Mouse (Mus musculus) thymus, postnatal 4 days (tissue): Measurements from ENCODE around the gene Magi1.

Source experiments
- DNase-seq: peaks from one replicate; pipeline ENCODE4 v3.0.0; 2021

The Magi1 gene

DNA sequence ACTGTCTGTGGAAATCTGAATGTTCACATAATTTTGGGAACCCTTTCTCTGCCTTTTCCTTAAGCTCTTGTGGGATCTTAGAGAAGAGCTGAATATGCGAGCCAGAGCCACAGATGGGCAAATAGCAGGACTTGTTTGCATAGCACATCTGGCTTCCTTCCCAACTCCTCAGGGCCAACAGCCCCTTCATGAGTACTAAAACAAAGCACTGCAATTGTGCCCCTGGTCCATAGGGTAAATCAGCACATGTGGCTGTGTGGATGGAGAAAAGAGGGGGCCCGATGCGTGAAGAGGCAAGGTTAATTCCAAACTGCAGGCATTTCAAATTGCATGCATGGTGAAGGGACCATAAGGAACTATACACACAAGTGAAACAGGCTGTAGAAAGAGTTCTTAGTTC, 180.1 kb downstream of the Magi1 start:
- no peak for DNase-seq

DNA sequence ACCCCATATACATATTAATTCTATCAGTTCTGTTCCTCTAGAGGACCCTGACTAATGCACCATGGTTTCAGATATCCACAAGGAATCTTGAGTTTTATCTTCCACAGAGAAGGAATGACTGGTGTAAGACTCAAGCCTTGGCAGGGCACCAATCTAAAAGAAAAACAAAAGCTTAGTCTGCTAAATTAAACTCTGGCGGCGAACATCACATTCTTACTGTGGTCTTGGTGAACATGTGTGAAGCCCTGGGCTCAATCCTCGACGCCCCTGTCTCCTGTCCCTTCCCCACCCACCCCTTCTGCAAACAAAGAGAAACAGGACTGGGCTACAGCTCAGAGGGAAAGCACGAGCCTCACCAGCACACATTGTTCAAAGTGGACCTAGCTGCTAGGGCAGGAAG, 182.5 kb downstream of the Magi1 start:
- no peak for DNase-seq

DNA sequence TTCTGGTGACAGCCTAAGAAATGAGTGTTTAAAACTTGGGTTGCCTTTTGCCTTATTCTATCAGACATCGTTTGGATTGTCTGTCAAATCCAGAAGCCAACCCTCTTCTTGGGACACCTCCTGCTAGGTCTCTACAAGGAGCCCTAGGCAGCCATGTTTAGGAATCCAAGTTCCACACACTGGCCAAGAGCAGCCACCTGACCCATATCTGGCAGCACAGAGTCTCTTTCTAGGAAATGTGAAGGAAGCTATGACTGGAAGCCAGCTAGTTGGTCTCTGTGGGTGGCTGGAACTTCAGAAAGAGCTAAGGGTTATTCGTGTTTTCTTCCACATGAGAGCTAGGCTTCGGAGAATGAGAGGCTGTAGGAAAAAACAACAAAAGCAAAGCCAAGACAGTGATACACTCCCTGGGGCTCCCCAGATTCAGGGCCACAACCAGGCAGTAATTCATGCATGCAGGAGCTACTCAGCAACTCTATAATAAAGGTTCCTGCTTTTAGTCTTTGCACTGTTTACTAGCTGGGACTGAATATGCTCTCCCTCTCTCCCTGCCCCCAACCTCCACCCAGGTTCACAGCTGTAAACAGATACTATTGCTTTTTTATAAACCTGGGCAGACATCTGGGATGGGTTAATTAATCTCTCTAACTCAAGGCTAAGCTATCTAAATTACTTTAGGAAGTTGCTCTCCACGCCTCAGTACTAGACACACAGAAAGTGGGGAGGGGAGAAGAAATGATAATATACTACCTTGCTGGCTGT, 188.6 kb downstream of the Magi1 start:
- DNase-seq: no peak

DNA sequence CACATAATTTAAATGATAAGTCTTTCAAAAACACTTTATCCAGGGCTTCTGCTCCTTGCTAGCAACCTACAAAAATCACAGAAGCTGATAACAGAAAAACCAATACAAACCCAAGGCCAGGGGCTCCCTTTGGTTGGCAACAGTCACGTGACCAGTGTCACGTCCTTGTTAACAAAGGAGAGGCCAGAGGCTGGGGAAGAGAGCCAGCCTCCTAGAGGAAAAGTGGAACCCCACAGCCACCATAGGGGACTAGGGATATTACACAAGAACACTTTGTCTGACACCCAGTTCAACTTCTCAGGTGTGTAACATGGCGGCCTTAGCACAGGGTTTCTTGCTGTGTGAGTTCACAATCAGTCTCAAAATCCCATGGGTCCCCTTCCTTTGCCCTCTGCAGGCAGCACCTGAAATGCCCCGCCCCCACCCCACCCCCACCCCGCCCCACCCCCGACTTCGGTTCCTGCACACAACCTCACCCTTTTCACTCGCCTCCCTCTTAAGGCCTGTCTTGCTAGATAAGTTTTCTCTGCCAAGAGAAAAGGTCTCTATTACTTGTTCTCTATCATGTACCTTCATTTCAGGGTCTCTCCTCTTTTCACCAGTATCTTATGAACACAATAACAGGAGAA, 190.6 kb downstream of the Magi1 start:
- no peak for DNase-seq

DNA sequence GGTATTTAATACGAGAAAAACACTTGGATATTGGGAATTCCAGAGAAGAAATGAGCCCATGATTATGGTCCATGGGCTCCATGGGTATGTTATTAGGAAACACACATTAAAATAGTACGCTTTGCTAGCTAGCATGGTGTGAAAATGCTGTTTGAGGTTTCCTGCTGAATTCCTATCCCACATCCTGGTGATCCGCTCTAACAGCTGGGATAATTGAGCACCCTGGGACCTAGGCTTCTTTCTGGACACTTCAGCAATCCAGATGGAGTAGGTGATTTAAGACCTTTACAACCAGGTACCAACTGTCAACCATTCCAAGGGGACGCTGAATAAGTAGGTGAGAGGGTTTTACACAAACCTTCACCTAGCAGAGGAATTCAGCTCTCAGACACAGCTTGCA, 191.2 kb downstream of the Magi1 start:
- DNase-seq: no peak

DNA sequence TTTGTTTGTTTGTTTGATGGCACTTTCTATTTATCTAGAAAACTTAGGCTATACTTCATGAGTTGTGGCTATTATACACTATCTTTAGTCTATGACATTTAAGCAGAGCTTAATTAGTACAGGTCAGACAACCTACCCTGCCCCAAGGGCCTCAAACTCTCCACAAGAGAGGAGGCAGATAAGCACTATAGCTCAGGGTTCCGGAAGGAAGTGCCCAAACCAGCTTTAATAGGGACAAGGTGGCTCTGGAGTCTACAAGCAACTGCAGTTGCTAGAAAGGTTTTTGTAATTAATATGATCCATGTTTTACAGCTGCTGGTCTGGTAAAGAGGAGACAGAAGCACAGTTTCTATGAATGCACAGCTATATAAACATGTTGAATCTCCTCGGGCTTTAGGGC, 196.9 kb downstream of the Magi1 start:
- no peak for DNase-seq

DNA sequence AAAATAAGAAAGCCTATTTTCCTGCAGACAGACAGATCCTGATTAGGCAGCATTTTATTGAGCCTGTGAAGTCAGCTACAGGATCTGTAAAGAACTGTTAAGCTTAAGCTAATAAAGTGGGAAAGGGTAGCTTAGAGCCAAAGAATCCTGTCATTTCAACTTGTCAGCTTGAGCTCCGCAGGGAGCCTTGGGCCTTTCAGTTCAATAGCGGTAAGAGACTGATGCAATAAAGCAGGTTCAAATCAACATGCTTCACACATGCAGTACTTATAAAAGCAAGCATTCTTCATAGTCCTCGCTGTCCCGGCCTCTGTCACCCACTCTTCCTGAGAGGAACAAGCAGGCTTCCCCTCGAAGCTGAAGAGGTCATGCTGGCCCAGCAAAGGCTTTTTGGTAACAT, 199.0 kb downstream of the Magi1 start:
- DNase-seq: no peak

DNA sequence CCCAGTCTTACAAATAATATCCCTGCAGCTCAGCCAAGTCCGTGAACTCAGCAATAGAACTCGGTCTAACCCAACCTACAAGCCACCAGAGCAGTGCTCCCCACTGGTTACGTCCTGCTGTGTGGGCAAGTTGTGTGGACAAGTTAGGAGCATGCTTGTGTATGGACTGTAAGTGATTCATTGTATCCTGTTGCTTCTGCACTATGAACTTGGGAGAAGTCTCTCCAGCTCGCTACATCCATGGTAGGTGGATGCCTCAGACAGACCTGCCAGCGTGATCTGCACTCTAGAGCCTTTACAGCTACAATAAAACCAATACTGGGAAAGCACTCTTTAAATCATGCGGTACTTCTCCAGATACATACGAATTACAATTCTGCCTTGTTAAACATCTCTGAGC, 200.3 kb downstream of the Magi1 start:
- DNase-seq: no peak

DNA sequence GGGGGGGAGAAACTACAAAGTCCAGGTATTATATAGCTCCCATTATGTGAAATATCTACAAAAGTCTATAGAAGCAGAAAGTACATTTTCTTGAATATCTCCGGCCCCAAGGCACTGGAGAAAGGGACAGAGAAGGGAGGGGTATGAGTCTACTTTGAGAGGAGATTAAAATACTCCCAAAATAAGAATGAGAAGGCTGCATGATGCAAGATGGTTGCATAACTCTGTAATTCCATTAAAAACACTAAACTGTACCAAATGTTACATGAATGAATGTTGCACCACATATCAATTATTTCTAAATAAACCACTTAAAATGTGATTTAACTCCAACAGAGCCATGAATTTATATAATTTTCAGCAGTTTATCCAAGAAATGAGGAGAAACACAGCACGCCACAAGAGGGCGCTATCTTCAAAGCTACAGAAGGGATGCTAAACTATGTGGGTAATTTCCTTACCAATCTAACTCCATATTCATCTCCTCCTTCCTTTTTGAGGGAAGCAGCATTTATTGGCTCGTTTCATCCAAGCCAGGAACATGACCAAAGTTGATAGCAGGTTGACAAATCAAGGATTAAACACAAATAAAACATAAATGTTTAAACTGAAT, 202.7 kb downstream of the Magi1 start:
- peak; percentile 66 for DNase-seq

DNA sequence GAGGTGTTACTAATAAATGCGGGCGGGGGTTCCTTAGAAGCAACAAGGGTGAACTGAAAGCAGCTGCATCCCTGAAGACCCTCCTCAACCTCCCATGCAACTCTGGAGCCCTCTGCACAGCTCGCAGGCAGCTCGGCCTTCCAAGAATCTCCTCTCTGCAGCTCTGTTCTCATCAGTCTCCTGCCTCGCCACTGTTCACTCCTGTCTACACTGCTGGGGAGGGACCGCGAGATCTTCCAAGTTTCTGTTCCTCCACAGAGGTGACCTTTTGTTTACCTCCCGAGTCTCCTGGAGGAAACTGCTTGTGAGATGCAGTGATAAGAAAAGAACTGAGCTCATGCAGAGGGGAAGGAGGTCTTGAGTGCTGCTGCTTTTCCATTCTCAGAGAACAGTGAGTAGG, 204.8 kb downstream of the Magi1 start:
- no peak for DNase-seq

DNA sequence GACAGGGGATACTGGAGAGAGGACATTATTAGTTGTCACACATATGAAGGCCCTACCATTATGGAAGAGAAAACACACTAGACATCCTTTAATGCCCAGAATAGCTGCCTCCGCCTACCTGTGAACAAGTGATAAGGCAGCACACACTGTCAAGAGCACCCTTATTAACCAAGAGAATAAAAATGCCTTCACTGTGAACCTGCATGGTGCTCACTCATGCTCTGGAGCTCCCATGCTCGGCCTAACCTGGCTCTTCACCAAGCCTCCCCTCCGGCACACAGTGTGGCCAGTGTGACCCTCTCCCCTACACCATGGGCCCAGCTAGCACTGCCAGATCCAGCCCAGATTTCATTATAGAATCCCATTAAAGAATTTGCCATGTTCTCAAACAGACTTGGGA, 206.7 kb downstream of the Magi1 start:
- DNase-seq: no peak

DNA sequence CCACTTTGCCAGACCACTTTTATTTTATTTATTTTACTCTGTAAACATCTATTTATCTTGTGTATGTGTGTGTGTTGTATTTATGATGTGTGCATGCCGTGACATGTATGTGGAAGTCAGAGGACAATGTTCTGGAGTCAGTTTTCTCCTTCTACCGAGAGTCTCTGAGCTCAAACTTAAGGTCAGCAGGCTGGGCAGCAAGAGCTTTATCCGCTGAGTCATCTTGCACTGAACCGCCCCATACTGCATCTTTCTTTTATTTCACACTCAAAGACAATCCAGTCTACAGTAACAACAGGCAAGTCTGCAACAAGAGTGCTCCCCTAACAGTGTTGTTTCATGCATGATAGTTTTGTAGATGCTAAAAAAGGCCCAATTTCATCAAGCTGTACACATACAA, 207.7 kb downstream of the Magi1 start:
- DNase-seq: no peak

DNA sequence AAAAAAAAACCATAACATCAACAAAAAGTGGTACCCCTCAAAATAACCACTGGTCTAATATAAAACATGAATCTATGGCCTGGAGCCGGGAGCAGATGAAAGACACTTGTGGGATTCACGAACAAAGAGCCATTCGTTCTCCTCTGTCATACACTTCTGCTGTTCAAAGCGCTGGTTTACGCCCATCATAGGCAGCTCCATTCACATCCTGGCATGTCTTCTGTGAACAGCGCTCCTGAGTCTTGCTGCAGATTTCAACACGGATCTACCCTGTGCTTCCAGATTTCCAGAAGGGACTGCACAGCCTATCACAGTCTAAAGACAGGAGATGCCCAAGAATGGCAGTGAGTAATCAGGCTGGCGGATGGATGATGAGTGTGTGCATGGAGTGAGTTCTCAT, 208.5 kb downstream of the Magi1 start:
- no peak for DNase-seq

DNA sequence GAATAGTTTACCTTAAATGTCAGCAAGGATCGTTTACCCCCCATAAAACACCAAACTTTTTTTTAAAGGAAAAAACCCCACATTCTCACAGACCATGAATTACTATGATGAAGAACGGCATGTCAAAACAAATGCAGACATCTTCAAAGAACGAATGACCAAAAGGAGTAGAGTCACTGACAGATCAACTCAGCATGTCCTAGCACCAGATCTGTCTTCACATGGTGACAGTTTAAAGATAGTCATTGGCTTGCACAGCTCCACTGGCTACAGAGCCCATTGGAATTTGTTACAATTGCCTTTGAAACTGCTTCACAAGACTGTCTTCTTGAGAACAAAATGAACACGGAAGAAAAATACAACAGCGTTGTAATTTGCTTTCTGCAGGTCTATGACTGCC, 212.0 kb downstream of the Magi1 start:
- no peak for DNase-seq

DNA sequence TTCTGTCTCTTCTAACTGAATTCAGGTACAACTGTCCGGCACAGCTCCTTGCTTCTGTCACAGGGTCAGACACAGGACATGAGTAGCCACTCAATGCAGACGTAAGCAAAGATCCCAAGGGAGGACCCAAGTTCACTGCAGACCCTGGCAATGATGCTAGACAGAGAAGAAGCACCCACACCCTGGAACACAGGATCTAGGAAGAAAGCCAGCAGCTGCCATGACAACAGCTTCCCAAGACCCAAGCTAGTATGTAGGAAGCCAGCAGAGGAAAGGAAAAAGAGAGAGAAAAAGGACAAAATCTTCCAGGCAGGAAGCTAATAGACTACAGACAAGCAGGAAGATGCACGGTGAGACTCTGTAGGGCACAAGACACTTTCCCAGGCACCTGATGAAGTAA, 213.0 kb downstream of the Magi1 start:
- DNase-seq: no peak

DNA sequence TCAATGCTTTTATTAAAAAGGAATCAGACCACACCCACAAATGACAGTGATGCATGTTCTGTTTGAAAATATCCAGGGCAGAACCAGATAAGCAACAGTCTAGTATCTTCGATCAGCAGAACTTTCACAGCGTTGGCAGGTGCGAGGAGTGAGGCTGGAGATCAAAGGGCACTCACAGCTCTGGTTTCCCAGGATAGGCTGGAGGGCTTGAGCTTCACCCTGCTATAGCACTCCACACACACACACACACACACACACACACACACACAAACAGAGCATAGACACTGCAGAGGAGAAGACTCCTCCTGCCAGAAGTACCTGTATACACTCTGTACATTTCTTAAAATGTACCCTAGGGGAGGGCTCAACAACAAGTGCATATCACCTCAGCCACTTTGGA, 214.3 kb downstream of the Magi1 start:
- DNase-seq: no peak

DNA sequence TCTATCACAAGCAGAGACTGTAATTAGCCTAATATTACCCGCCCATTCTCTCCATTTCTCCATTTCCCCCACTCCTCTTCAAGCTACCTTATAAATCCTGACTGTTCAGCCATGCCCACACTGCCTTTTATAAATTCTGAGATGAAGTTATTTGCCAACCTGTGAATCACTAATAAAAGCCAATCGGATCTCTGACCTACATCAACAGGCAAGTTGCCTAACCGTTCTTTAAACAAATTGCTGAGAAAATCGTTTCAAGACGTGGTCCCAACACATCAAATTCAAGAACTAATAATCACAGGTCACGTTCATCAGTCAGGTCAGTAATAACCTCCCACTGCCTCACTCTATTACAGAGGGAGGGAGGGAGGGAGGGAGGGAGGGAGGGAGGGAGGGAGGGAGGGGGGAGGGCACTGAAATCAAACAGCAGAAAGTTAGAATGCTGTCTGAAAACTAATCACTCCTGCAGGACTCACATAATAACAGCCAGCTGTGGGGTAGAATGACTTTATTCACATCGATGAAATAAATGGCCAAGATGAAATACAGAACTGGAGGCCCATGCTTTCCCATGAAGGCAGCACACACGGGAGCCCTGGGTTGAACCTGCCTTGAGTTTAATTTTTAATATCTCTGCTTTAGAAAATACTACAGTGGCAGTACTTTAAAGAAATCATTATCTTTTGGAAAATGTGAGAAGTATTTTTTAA, 215.8 kb downstream of the Magi1 start:
- DNase-seq: no peak

DNA sequence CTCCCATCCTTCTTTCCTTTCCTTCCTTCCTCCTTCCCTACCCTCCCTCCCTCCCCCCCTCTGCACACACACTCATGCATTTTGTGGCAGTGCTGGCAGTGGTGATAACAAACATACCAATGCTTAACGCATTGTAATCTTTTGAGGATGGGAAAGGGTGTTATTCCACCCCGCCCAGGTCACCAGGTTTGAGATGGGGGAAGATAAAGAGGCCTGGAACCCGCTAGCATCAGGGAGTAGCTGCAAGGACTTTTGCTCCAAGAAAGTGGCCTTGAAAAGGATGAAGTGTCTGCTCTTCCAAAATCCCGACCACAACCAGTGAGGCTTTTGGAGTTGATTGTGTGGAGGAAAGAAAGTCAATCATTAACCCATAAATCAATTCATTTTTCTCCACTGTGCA, 218.9 kb downstream of the Magi1 start:
- no peak for DNase-seq

DNA sequence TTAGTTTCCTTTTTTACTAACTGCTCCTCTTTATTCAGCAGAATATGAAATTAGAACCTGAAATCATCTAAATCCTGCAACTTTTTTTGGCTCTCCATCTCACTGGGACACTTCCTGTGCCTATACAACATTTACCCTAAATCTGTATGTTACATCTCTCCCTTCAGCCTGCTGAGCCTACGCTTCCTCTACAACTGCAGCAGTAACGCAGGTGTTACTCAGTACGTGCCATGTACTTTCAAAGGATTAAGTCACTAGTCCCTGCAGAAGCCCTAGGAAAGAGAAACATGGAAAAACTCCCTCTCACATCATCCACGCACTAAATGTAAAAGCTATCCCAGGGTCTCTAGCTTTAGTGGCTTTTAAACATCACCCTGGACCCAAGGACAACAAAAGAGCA, 220.2 kb downstream of the Magi1 start:
- no peak for DNase-seq

DNA sequence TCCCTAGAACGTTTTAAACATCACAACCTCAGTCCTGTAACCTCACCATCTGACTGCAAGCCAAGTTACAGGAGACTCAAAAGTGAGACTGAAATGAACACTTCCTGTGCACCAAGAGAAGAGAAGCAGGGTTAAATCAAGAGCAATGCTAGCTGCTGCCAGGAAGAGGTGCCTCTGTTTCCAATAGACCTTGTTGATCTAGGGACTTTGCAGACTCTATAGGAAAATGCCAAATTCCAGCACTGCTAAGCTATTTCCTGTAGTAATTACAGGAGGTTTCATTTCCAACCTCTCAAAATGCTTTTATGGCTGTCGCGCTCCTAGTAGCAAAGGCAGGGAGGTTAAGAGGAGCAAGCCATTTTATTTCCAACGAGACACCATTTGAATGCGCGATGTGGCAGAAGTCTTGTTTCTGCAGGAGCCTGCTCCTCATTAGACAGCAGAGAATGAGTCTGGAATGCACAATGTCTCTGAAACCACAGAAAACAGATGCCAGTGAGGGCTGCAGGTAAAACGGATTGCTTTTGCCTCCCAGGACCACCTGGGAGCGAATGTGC, 222.2 kb downstream of the Magi1 start:
- no peak for DNase-seq

DNA sequence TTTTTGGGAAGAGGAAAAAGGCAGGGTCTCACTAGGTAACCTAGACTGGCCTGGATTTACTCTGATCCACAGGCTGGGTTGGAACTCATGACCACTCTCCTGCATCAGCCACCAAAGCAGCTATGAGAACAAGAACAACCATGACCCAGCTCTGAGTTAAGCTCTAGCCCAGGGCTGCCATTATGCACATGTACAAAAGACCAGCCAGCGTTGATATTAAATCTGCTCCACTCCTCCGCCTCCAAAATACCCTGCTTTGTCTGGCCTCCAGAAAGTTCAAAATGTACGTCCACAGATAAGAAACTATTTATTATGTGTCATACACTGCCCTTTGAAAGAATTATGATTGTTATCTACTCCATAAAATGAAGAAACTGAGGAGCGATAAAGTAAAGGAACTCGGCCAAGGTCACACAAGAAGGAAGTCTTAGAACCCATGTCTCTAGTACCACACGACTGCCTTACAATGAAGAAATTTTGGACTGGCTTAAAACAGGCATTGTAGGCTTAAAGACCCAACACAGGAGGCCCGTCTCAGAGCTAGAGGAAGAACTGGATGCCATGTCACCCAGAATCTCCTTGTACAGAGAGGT, 223.0 kb downstream of the Magi1 start:
- no peak for DNase-seq

DNA sequence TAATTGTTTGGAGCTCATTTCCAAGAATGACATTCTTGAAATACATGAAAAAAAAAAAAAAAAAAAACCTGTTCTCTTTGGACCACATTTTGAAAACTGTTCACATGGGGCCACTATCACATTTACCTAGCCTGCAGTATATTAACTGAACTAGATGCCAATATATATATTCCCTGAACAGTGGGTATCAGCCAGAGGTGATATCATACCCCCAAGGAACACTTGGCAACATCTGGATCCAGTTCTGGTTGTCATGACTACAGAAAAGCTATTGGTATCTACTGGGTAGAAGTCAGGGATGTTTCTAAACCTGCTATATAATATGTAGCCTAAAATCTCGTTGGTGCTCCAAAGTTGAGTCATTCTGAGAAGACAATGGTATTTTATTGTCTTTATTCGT, 224.6 kb downstream of the Magi1 start:
- no peak for DNase-seq

DNA sequence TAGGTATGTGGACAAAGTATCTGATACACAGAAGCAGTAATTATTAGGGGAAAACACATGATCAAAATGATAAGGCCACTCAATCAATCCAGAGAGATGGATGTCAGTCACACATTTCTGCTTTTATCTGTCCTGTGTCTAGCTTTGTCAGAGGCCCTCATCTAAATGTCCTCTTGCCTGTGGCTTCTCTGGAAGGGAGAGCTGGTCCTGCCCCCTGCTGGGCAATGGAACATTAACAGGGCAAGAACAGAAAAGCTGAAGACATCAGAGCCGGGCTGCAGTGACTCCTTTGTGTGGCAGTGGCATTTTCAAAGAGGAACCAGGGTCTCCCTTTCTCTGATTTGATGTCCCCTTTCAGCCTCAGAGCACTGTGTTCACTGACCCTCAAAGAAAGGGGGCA, 229.8 kb downstream of the Magi1 start:
- peak; percentile 29 for DNase-seq
